Mouse (Mus musculus): Measurements from ENCODE around the gene Arhgdib.
"Not testable (repeated sequence)": the region's sequence is repeated elsewhere in the genome, so short reads cannot be mapped to it uniquely, and the experiment has no call there.

Gene Arhgdib

GRCm38 (mm10) chr6:136917885-136918284, 23.8 kb downstream of the Arhgdib start:
- DNase-seq: no peak

- no peak for DNase-seq
These were observed 25.8 kb downstream of the Arhgdib start for GRCm38 (mm10) chr6:136915721-136916395.

GRCm38 (mm10) chr6:136914234-136914633, 27.5 kb downstream of the Arhgdib start:
- DNase-seq: no peak

GRCm38 (mm10) chr6:136913384-136914126, 28.1 kb downstream of the Arhgdib start:
- no peak for DNase-seq

GRCm38 (mm10) chr6:136912751-136913265, 28.9 kb downstream of the Arhgdib start:
- DNase-seq: no peak

GRCm38 (mm10) chr6:136910247-136910890, 31.3 kb downstream of the Arhgdib start:
- DNase-seq: no peak

GRCm38 (mm10) chr6:136906937-136907293, 34.8 kb downstream of the Arhgdib start:
- no peak for DNase-seq

- DNase-seq: no peak
These were observed 35.3 kb downstream of the Arhgdib start for GRCm38 (mm10) chr6:136906283-136906936.

GRCm38 (mm10) chr6:136903885-136904470, 37.7 kb downstream of the Arhgdib start:
- DNase-seq: no peak

- no peak for DNase-seq
These were observed 39.2 kb downstream of the Arhgdib start for GRCm38 (mm10) chr6:136902527-136902926.

- DNase-seq: no peak
These were observed 40.7 kb downstream of the Arhgdib start for GRCm38 (mm10) chr6:136901010-136901409.

GRCm38 (mm10) chr6:136900369-136901009, 41.2 kb downstream of the Arhgdib start:
- DNase-seq: no peak

- no peak for DNase-seq
These were observed 42.7 kb downstream of the Arhgdib start for GRCm38 (mm10) chr6:136898954-136899353.

GRCm38 (mm10) chr6:136898222-136898621, 43.5 kb downstream of the Arhgdib start:
- DNase-seq: no peak

GRCm38 (mm10) chr6:136897789-136898188, 43.9 kb downstream of the Arhgdib start:
- DNase-seq: no peak

- DNase-seq: no peak
These were observed 47.0 kb downstream of the Arhgdib start for GRCm38 (mm10) chr6:136894532-136895339.

GRCm38 (mm10) chr6:136892002-136892401, 49.7 kb downstream of the Arhgdib start:
- DNase-seq: no peak

- no peak for DNase-seq
These were observed 52.1 kb downstream of the Arhgdib start for GRCm38 (mm10) chr6:136889554-136889953.

GRCm38 (mm10) chr6:136889067-136889466, 52.6 kb downstream of the Arhgdib start:
- DNase-seq: no peak

- no peak for DNase-seq
These were observed 53.8 kb downstream of the Arhgdib start for GRCm38 (mm10) chr6:136887854-136888253.

- DNase-seq: not testable (repeated sequence)
These were observed 56.9 kb downstream of the Arhgdib start for GRCm38 (mm10) chr6:136884766-136885165.
